Mouse (Mus musculus) ES-E14 (cell line): Measurements from ENCODE around the gene Gpd1.

Experiments used
- CHD2 ChIP-seq: IDR thresholded peaks from 2 replicates; pipeline ENCODE4 v1.6.1; 2014; ENCODE audit warnings: mild to moderate bottlenecking, low read depth, low read length, inconsistent platforms
- MAFK ChIP-seq: IDR thresholded peaks from 2 replicates; pipeline ENCODE4 v1.6.1; 2014; ENCODE audit warnings: mild to moderate bottlenecking, low read depth, low read length, inconsistent platforms; ENCODE audit not compliant: insufficient read depth
- ZC3H11A ChIP-seq: IDR thresholded peaks from 2 replicates; pipeline ENCODE4 v1.6.1; 2012; ENCODE audit warnings: low read depth, mild to moderate bottlenecking, inconsistent platforms, low read length, borderline replicate concordance

GRCm38 (mm10) chr15:99772925-99773324, 55.6 kb downstream of the Gpd1 start:
- TF ChIP-seq CHD2 = no peak
- TF ChIP-seq ZC3H11A = no peak
- no peak for TF ChIP-seq MAFK
